Comparison of ENCODE assay signal across 15 mouse cellular contexts in the genomic region with DNA sequence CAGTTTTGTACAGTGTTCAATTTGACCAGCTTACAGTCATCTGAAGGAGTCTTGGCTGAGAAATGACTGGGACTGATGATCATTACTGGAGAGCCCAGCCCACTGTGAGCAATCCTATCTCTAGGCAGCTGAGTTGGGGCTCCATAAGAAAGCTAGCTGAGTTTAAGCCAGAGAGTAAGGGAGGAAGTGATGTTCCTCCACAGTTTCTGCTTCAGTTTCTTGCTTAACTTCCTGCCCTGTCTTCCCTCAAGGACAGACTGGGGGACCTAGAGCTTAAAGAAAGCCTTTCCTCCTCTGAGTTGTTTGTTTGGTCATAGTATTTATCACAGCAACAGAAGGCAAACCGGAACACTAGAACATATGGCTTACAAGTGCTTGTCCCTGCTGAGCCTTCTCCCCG.
"Had no signal": no experiment of that assay in that cellular context is flagged by ENCODE, and none has a peak within 500 bp of the region (broad histone marks: within the 10 kb centered on the region; RNA-seq: fewer than 3 reads in every experiment).

No protein-coding gene starts in this region.

- H3K27ac ChIP-seq: limb, embryonic 15.5 days; liver, embryonic 15.5 days; lung, embryonic 15.5 days; midbrain, embryonic 12.5 days; neural tube, embryonic 13.5 days had no signal

- H3K4me3 ChIP-seq: limb, embryonic 15.5 days; liver, embryonic 15.5 days; lung, embryonic 15.5 days; megakaryocyte, embryonic 14.5 days; midbrain, embryonic 12.5 days; neural tube, embryonic 13.5 days had no signal

- H3K27me3 ChIP-seq: limb, embryonic 15.5 days; liver, embryonic 15.5 days; lung, embryonic 15.5 days; midbrain, embryonic 12.5 days; neural tube, embryonic 13.5 days had no signal

- H3K9ac ChIP-seq: limb, embryonic 15.5 days; liver, embryonic 15.5 days; lung, embryonic 15.5 days; midbrain, embryonic 12.5 days; neural tube, embryonic 13.5 days had no signal

- H3K9me3 ChIP-seq: limb, embryonic 15.5 days; liver, embryonic 15.5 days; lung, embryonic 15.5 days; midbrain, embryonic 12.5 days; neural tube, embryonic 13.5 days had no signal

- ATAC-seq: intestine, postnatal 0 days; midbrain, embryonic 16.5 days had no signal

- DNase-seq: kidney, adult 8-10 months; kidney, postnatal 25 days; layer of hippocampus, adult 9-11 months; layer of hippocampus, postnatal 36 days; lung, postnatal 14 days; right cerebral cortex, postnatal 14 days; thymus, postnatal 4 days had no signal

- H3K4me1 ChIP-seq: limb, embryonic 15.5 days; lung, embryonic 15.5 days had no signal

- H3K36me3 ChIP-seq: limb, embryonic 15.5 days; liver, embryonic 15.5 days; lung, embryonic 15.5 days; midbrain, embryonic 12.5 days; neural tube, embryonic 13.5 days had no signal
